Mouse (Mus musculus): ENCODE results near the gene Higd1c. TPM values are rescaled to one million over a fixed set of nuclear protein-coding genes. Genes with fewer than 3 reads are reported as not detected.
"Not testable (repeated sequence)": the region's sequence is repeated elsewhere in the genome, so short reads cannot be mapped to it uniquely, and the experiment has no call there.

Gene Higd1c
- polyA plus RNA-seq (2016; fragmentation: Nextera tagmentation; extraction: Ambion mirVana), result 0.66 and 0.75 TPM in 2 replicates

- H3K4me1 ChIP-seq, result no peaks in the 10 kb centered on the region
- H3K27me3 ChIP-seq (replicated peaks), result no peaks in the 10 kb centered on the region
- WGBS, result 74% methylated on average over 7 of the region's 7 CpGs
- H3K4me2 ChIP-seq (replicated peaks), result no peak within 1 kb of the TSS
- no peak within 1 kb of the TSS for H3K9ac ChIP-seq
- no peaks in the 10 kb centered on the region for H3K36me3 ChIP-seq
- ATAC-seq (ENCODE audit: low FRiP score, low read depth), result no peak
- no peak within 1 kb of the TSS for H3K4me3 ChIP-seq
- H3K27ac ChIP-seq, result no peak within 1 kb of the TSS
- H3K9me3 ChIP-seq, result no peaks in the 10 kb centered on the region; the same call in 1 of the 2 replicates
Observed at GRCm38 (mm10) chr15:100364242-100364641, at the start of gene Higd1c. Higd1c (plus strand) TSS chr15:100364542.

- not testable (repeated sequence) for ATAC-seq (ENCODE audit: low FRiP score, low read depth); H3K9ac ChIP-seq; H3K4me2 ChIP-seq (replicated peaks); H3K9me3 ChIP-seq; H3K27ac ChIP-seq; H3K27me3 ChIP-seq (replicated peaks); H3K4me3 ChIP-seq; H3K36me3 ChIP-seq; H3K4me1 ChIP-seq
- 90% methylated on average over 4 of the region's 4 CpGs for WGBS
Observed at GRCm38 (mm10) chr15:100318014-100318671, 46.2 kb upstream of the Higd1c start.

GRCm38 (mm10) chr15:100319884-100320283 is 44.5 kb upstream of the Higd1c start:
- H3K27ac ChIP-seq, result no peak overlapping the region
- H3K9me3 ChIP-seq, result no peaks in the 10 kb centered on the region
- H3K9ac ChIP-seq, result no peak overlapping the region
- WGBS, result 68% methylated on average over 1 of the region's 1 CpGs
- H3K4me3 ChIP-seq, result no peak overlapping the region
- H3K36me3 ChIP-seq, result no peaks in the 10 kb centered on the region
- no peak overlapping the region for H3K4me2 ChIP-seq (replicated peaks)
- ATAC-seq (ENCODE audit: low FRiP score, low read depth), result no peak
- H3K4me1 ChIP-seq, result no peaks in the 10 kb centered on the region
- H3K27me3 ChIP-seq (replicated peaks), result no peaks in the 10 kb centered on the region

DNA sequence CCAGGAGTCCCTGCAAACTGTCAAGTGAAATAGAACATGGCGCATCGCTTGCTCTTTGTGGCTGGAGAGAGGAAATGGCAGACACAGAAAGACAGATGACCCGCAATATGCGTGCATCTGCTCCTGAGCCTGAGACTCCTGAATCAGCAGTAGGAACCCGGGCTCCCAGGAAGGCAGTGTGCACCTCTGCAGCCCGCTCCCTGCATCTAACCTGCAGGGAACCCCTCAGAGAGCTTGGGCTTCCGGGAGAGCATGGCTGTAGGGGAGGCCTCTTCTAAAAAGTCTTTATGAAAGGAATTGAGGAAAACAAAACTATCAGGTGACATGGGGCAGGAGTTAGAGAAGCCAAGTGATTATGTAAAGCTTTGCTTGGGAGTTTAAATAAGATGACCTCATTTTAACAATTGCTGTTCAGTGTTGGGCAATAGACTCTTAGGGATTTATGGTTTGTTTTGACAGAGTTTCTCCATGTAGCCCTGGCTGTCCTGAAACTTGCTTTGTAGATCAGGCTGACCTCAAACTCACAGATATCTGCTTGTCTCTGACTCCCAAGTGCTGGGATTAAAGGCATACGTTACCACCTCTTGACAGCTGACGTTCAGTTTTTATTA is 43.9 kb upstream of the Higd1c start:
- WGBS, result 77% methylated on average over 9 of the region's 9 CpGs
- Histone ChIP-seq H3K27me3 (replicated peaks) (no peaks in the 10 kb centered on the region), H3K4me3 (no peak overlapping the region), H3K4me2 (replicated peaks) (no peak overlapping the region), H3K9ac (no peak overlapping the region), H3K4me1 (no peaks in the 10 kb centered on the region), H3K36me3 (no peaks in the 10 kb centered on the region), H3K27ac (no peak overlapping the region), H3K9me3 (no peaks in the 10 kb centered on the region)
- no peak for ATAC-seq (ENCODE audit: low FRiP score, low read depth)

GRCm38 (mm10) chr15:100321134-100321533 is 43.2 kb upstream of the Higd1c start:
- no peaks in the 10 kb centered on the region for H3K36me3 ChIP-seq
- 52% methylated on average over 5 of the region's 5 CpGs for WGBS
- H3K4me1 ChIP-seq, result no peaks in the 10 kb centered on the region
- no peaks in the 10 kb centered on the region for H3K9me3 ChIP-seq
- no peak overlapping the region for H3K4me2 ChIP-seq (replicated peaks)
- no peak for ATAC-seq (ENCODE audit: low FRiP score, low read depth)
- no peak overlapping the region for H3K27ac ChIP-seq
- H3K27me3 ChIP-seq (replicated peaks), result no peaks in the 10 kb centered on the region
- no peak overlapping the region for H3K9ac ChIP-seq
- H3K4me3 ChIP-seq, result no peak overlapping the region

- no peaks in the 10 kb centered on the region for H3K4me1 ChIP-seq
- no peaks in the 10 kb centered on the region for H3K9me3 ChIP-seq
- H3K4me2 ChIP-seq (replicated peaks), result no peak overlapping the region
- WGBS, result 72% methylated on average over 12 of the region's 12 CpGs
- no peaks in the 10 kb centered on the region for H3K27me3 ChIP-seq (replicated peaks)
- H3K4me3 ChIP-seq, result no peak overlapping the region
- no peak for ATAC-seq (ENCODE audit: low FRiP score, low read depth)
- no peak overlapping the region for H3K9ac ChIP-seq
- no peaks in the 10 kb centered on the region for H3K36me3 ChIP-seq
- H3K27ac ChIP-seq, result no peak overlapping the region
Observed at GRCm38 (mm10) chr15:100324021-100324591, 40.2 kb upstream of the Higd1c start.

- WGBS, result 95% methylated on average over 3 of the region's 3 CpGs
- no peak overlapping the region for H3K4me3 ChIP-seq
- no peaks in the 10 kb centered on the region for H3K27me3 ChIP-seq (replicated peaks)
- ATAC-seq (ENCODE audit: low FRiP score, low read depth), result no peak
- no peak overlapping the region for H3K27ac ChIP-seq
- no peak overlapping the region for H3K9ac ChIP-seq
- no peaks in the 10 kb centered on the region for H3K36me3 ChIP-seq
- no peaks in the 10 kb centered on the region for H3K9me3 ChIP-seq
- no peaks in the 10 kb centered on the region for H3K4me1 ChIP-seq
- H3K4me2 ChIP-seq (replicated peaks), result no peak overlapping the region
Observed at GRCm38 (mm10) chr15:100325235-100325634, 39.1 kb upstream of the Higd1c start.

- 70% methylated on average over 4 of the region's 4 CpGs for WGBS
- H3K9ac ChIP-seq; H3K9me3 ChIP-seq; H3K4me3 ChIP-seq; ATAC-seq (ENCODE audit: low FRiP score, low read depth); H3K4me2 ChIP-seq (replicated peaks); H3K36me3 ChIP-seq; H3K4me1 ChIP-seq; H3K27me3 ChIP-seq (replicated peaks); H3K27ac ChIP-seq: not testable (repeated sequence)
Observed at GRCm38 (mm10) chr15:100328089-100328488, 36.3 kb upstream of the Higd1c start.

DNA sequence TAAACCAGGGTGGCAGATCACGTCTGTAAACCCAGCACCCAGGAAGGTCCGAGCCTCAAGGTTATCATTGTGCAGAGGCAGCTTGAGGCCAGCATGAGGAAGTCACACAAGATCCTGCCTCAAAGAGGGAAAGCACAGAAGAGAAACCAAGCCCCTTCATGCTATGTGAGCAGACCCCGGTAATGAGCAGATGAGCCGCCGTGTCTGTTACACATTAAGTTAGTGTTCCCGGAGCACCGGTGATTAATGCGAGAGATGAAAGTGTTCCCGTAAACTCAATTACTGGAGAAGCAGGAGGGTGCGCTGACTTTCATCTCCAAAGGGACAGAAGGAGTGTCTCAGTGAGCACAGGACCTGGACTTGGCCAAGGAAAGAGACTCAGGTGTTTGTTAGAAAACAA is 35.0 kb upstream of the Higd1c start:
- H3K4me1 ChIP-seq; H3K4me2 ChIP-seq (replicated peaks); H3K9ac ChIP-seq; ATAC-seq (ENCODE audit: low FRiP score, low read depth); H3K27me3 ChIP-seq (replicated peaks); H3K9me3 ChIP-seq; H3K27ac ChIP-seq; H3K36me3 ChIP-seq; H3K4me3 ChIP-seq: not testable (repeated sequence)
- WGBS, result 43% methylated on average over 10 of the region's 10 CpGs

DNA sequence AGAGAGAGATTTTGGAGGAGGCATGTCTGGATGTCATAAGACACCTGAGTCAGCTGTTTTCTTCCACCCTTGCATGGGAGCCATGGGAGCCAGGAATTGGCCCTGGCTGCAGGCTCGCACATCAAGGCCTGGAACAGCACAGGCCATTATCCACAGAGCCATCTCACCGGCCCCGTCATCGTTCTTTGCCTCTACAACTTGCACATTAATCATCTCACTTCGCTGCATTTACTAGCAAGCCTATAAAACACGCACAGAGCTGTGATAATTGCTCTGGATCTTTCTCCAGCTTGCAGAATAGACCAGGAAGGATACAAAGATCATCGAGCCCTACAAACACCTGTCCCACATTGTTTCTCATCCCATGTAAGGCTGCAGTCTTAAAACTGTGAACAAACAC is 33.6 kb upstream of the Higd1c start:
- Histone ChIP-seq H3K27me3 (replicated peaks) (no peaks in the 10 kb centered on the region), H3K9ac (no peak overlapping the region), H3K4me2 (replicated peaks) (no peak overlapping the region), H3K36me3 (no peaks in the 10 kb centered on the region), H3K4me1 (no peaks in the 10 kb centered on the region), H3K27ac (no peak overlapping the region), H3K4me3 (no peak overlapping the region), H3K9me3 (no peaks in the 10 kb centered on the region)
- ATAC-seq (ENCODE audit: low FRiP score, low read depth), result no peak
- 56% methylated on average over 7 of the region's 7 CpGs for WGBS

DNA sequence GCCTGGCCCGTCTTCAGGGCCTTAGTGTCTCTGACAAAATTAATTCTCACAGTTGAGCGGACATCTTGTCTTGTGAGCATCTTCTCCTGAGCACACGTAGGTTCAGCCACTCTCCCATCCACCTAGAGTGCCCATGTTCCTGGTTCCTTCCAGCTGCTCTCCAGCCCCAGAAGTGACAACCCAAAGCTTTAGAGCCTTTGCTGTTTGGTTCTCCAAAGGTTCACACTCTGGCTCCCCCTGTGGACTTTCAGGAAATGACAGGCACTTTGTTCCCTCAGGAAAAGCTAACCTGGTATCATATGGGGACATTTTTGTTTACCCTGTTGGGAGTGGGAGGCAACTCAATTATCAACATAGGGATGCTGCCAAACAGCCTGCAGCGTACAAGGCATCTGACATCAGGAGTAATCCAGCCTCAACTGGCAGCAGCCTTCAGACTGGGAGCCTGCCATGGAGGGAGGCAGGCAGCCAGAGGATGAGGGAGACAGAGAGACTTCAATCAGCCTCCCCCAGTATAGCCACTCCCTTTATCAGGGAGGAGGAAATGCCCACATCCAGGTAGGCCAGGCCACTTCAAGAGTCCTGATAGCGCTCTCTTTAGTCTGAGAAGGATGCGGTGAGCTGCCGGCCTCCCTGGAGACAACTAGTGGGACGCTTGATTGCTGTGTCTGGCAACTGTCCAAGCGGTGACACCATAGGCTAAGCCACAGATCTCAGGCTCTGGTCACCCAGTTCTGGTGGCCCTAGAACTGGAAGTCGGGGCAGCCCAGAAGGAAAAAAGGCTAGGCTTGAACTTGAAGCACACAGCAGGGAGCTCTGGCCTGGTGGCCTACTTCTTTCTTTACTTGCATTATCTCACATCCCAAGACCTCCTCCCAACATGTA is 32.0 kb upstream of the Higd1c start:
- H3K4me3 ChIP-seq; H3K9me3 ChIP-seq; H3K36me3 ChIP-seq; H3K4me2 ChIP-seq (replicated peaks); H3K27me3 ChIP-seq (replicated peaks); H3K9ac ChIP-seq; H3K27ac ChIP-seq; H3K4me1 ChIP-seq: not testable (repeated sequence)
- 51% methylated on average over 3 of the region's 10 CpGs for WGBS
- ATAC-seq (ENCODE audit: low FRiP score, low read depth), result peak; percentile 25; the same call in 1 of the 2 replicates

GRCm38 (mm10) chr15:100334629-100335028 is 29.7 kb upstream of the Higd1c start, which contains the start of gene Mettl7a3:
Mettl7a3 (plus strand) TSS chr15:100334929.
- Histone ChIP-seq H3K4me3 (no peak within 1 kb of the TSS), H3K9me3 (no peaks in the 10 kb centered on the region), H3K27me3 (replicated peaks) (no peaks in the 10 kb centered on the region), H3K9ac (no peak within 1 kb of the TSS), H3K36me3 (no peaks in the 10 kb centered on the region), H3K27ac (no peak within 1 kb of the TSS), H3K4me1 (no peaks in the 10 kb centered on the region), H3K4me2 (replicated peaks) (no peak within 1 kb of the TSS)
- ATAC-seq (ENCODE audit: low FRiP score, low read depth), result no peak
- WGBS, result 79% methylated on average over 10 of the region's 10 CpGs
